Mouse (Mus musculus) left cerebral cortex, adult 9 months (tissue): ENCODE results near the gene Egflam.

Experiments
- DNase-seq, 2 experiments: peaks; one replicate each; pipeline ENCODE4 v3.0.0; 2022; ENCODE audit warnings: low spot score in 2 of 2

The Egflam gene

DNA sequence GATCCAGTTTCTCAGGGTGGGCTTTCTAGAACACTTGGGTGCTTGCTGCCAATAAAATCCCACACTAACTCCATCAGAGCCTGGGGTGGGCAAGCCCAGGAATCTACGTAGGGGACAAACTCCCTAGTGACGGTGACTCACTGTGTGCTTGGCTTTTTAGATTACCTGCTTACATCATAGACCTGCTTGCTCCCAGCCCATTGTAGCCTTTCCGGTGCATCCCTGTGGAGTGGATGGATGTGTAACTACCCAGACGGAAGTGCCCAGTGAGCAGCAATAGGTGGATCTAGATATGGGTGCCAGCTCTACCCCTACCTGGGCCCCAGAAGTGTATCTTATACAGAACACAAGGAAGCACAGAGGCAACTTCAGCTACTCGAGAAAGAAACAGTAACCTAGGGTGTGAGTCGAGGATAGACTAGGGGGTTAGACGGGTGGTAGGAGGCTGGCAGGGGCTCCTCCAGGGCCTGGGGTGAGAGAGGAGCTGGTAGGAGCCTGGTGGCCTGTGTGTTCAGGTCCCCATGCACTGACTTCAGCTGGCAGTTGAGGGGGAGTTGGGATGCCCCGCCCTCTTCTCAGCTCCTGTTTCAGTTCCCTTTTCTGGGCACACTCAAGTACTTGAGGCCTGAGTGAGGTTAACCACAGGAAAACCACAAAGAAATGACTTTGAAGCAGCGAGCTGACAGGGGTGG is 181.5 kb downstream of the Egflam start:
- DNase-seq = no peak

- no peak for DNase-seq
Measured at GRCm38 (mm10) chr15:7215845-7216244, 182.3 kb downstream of the Egflam start.

DNA sequence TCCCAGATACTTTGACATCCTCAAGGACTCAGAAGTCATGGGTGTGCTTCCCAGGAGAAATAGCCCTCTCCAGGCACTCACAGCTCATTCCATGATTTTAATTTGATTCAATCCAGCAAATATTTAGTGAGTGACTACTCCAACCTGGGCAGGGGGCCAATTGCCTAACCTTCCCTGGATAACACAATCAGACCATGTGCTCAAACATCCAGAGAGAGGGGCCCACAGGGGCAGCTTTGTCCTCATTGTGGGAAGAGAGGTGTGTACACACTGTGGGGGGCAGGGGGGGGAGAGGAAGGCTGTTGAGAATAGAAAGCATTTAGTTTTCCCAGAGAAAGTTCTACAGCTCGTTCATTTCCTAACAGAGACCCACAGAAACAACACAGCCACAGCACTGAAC is 184.5 kb downstream of the Egflam start:
- no peak for DNase-seq

GRCm38 (mm10) chr15:7208180-7208579 is 190.0 kb downstream of the Egflam start:
- no peak for DNase-seq

- no peak for DNase-seq
Measured at GRCm38 (mm10) chr15:7207292-7207691, 190.9 kb downstream of the Egflam start.

DNA sequence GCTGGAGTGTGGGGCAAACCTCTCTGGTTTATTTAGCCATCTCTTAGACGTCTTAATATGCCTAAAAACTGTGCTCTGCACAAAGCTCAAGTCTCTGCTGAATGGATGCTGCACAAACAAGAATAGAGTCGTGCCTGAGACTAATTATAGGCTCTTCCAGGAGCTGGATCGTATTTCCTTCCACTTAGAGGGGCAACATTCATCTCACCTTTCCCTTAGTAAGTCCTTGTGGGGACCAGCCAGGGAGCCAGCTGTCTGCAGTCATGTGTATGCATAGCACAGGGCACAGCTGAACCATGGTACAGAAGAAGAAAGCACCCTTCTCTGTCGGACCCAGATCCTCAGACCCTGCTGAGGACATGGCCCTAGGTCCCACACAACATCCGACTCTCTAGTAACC is 192.1 kb downstream of the Egflam start:
- DNase-seq = no peak

- no peak for DNase-seq
Measured at GRCm38 (mm10) chr15:7204917-7205316, 193.3 kb downstream of the Egflam start.

DNA sequence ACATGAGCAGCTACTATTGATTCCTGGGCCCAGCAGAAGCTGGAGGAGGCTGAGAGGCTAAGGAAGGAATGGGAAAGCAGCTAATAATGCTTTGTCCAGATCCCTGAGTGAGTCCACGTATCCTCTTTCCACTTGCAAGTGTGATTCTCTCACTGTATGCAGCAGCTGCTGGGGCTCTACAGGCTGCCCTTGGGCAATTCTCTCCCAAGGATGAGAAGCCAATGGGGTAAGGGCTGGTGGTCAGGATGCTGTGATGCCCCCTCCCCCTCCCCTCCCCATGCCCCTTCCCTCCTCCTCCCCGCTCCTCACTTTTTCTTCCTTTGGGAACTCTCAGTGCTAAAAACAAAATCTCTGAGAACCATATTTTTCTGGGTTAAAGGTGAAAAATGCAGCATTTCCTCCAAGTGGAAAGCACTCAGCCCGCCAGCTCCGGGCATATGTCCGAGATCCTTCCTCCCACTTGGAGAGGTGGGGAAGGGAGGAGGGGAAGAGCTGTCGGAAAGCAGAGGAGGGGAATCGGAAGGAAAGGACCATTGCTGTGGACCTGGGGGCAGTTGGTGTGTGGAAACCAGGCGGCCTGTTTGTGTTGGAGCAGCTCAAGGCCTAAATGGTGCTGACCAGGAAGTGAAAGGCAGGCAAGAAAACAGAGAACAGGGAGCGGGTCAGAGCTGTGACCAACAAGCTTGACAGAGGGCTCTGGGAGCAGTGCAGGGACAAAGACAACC is 194.4 kb downstream of the Egflam start:
- no peak for DNase-seq

- DNase-seq = no peak
Measured at GRCm38 (mm10) chr15:7202981-7203380, 195.2 kb downstream of the Egflam start.

- no peak for DNase-seq
Measured at GRCm38 (mm10) chr15:7201421-7202380, 196.5 kb downstream of the Egflam start.

GRCm38 (mm10) chr15:7200286-7200685 is 197.9 kb downstream of the Egflam start:
- no peak for DNase-seq

- DNase-seq = peak in 1 of 2 experiments; percentile 33
Measured at GRCm38 (mm10) chr15:7198816-7199215, 199.4 kb downstream of the Egflam start.

GRCm38 (mm10) chr15:7197652-7198445 is 200.3 kb downstream of the Egflam start:
- DNase-seq = no peak

DNA sequence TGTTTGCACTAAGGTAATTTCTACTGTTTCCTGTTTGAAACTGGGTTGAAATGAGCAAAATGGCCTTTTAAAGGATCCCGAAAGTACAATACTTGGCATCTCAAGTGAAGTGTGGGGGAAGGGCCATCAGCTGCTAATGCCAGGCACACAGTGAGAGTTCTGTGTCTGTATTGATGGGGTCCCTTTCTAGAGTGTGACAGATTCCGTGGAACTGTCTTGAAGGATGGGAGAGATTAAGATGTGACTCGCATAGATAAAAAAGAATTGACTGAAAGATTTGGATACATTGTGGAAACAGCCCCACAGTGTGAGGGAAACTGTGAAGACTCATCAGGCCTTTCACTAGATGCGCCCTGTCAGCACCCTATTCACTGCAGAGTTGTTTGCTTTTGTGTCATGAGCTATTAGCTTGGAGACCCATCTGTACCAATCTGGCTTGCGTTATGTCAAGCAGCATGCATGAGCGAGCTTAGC is 203.4 kb downstream of the Egflam start:
- no peak for DNase-seq

- peak in 1 of 2 experiments; percentile 36 for DNase-seq
Measured at GRCm38 (mm10) chr15:7194147-7194720, 204.0 kb downstream of the Egflam start.

- DNase-seq = no peak
Measured at GRCm38 (mm10) chr15:7192582-7192981, 205.6 kb downstream of the Egflam start.

DNA sequence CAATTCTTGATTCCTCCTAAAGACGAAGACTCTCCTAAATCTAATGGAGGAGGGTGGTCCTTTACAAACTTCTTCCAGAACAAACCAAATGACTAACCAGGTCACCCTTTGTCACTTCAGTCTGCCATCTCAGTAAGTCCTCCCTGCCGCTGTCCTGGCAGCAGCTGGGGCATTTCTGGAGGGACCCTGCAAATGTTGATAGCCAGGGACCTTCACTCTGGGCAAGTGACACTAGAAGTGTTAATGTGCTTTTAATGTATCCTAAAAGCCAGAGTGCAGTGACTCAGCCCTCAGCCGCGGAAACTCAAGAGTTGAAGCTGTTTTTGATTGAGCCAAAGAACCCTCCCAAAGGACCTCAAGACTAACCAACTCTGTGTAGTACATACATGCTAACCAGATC is 207.1 kb downstream of the Egflam start:
- no peak for DNase-seq

GRCm38 (mm10) chr15:7189678-7190454 is 208.3 kb downstream of the Egflam start:
- no peak for DNase-seq

- no peak for DNase-seq
Measured at GRCm38 (mm10) chr15:7187682-7188081, 210.5 kb downstream of the Egflam start.

DNA sequence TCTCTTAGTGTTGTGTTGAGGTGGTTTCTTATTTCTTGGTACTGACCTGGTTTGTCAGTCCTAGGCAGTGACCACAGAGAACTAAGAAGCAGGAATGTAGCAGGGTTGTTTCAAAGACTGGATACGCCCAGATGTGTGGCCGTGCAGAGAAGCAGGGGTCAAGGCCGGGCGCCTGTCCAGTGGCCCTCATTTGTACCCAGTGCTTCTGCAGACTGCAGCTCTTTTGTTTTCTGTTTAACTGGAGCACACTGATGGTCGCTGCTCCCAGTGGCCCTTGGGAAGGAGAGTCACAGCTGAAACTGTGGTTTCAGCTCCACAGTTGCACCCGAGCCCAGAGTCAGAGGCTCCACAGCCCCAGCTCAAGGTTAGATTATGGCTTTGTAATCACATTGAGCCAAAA is 217.6 kb downstream of the Egflam start:
- peak in 1 of 2 experiments; percentile 30 for DNase-seq
